In genomic region chr3:26331177-26332061, GRCm38 (mm10) we compare ENCODE assay signal across 9 mouse cellular contexts. TPM values are rescaled to one million over a fixed set of nuclear protein-coding genes. Genes with fewer than 3 reads are reported as not detected.
DNase-seq lines count a peak whose midpoint lies in the region; ATAC-seq lines count a peak whose summit lies in the region.
"Had no signal": no experiment of that assay in that cellular context is flagged by ENCODE, and none has a peak within 500 bp of the region (broad histone marks: within the 10 kb centered on the region; RNA-seq: fewer than 3 reads in every experiment).

No protein-coding gene starts in this region.

- DNase-seq in heart, embryonic 10.5 days (ENCODE audit: low spot score): peak; percentile 75
- DNase-seq in heart, postnatal 14 days: no peak
- DNase-seq in Muller cell, postnatal 12 days (ENCODE audit: inconsistent ontology term): peak; percentile 80
- no peak for DNase-seq in liver, embryonic 13.5 days
- DNase-seq in right cerebral cortex, postnatal 14 days: peak; percentile 68
- no peak for DNase-seq in T-cell, adult 2 months (ENCODE audit: low spot score)

- 0 out of 2 replicates have a peak, but pooled peaks have one; percentile 61 for ATAC-seq in embryonic facial prominence, embryonic 12.5 days (ENCODE audit: insufficient number of reproducible peaks, insufficient read depth, low FRiP score, low TSS enrichment)
- peak; percentile 80 for ATAC-seq in intestine, embryonic 15.5 days
- ATAC-seq in liver, embryonic 13.5 days (ENCODE audit: low read depth): no peak

- intact Hi-C loops in heart, postnatal 14 days (cut with DNase I): no loop called here

- no peaks in the 10 kb centered on the region for H3K9me3 ChIP-seq in heart, embryonic 10.5 days
- no peaks in the 10 kb centered on the region for H3K9me3 ChIP-seq in embryonic facial prominence, embryonic 12.5 days
- H3K9me3 ChIP-seq in intestine, embryonic 15.5 days: no peaks in the 10 kb centered on the region
- no peaks in the 10 kb centered on the region for H3K9me3 ChIP-seq in liver, embryonic 13.5 days (replicated peaks)

- WGBS in heart, embryonic 10.5 days: under 1% methylated on average over 60 of the region's 60 CpGs
- WGBS in embryonic facial prominence, embryonic 12.5 days: under 1% methylated on average over 60 of the region's 60 CpGs
- WGBS in intestine, embryonic 15.5 days: under 1% methylated on average over 60 of the region's 60 CpGs
- WGBS in liver, embryonic 13.5 days (ENCODE audit: insufficient replicate concordance): 2% methylated on average over 60 of the region's 60 CpGs

- H3K4me2 ChIP-seq in embryonic facial prominence, embryonic 12.5 days (replicated peaks): peak overlapping the region; percentile 72
- peak overlapping the region; percentile 93 for H3K4me2 ChIP-seq in intestine, embryonic 15.5 days (replicated peaks)
- peak overlapping the region; percentile 41 for H3K4me2 ChIP-seq in liver, embryonic 13.5 days

- peak overlapping the region; percentile 64 for H3K4me3 ChIP-seq in heart, embryonic 10.5 days
- H3K4me3 ChIP-seq in embryonic facial prominence, embryonic 12.5 days: peak overlapping the region; percentile 48
- H3K4me3 ChIP-seq in intestine, embryonic 15.5 days (replicated peaks): peak overlapping the region; percentile 48
- peak overlapping the region; percentile 18 for H3K4me3 ChIP-seq in liver, embryonic 13.5 days (replicated peaks)

- peaks cover 14% of the 10 kb centered on the region for H3K4me1 ChIP-seq in heart, embryonic 10.5 days
- H3K4me1 ChIP-seq in embryonic facial prominence, embryonic 12.5 days: peaks cover 7% of the 10 kb centered on the region; the same call in 1 of the 2 replicates
- 0 out of 2 replicates have a peak, but pooled peaks cover 5% of the 10 kb centered on the region for H3K4me1 ChIP-seq in intestine, embryonic 15.5 days (replicated peaks)
- H3K4me1 ChIP-seq in liver, embryonic 13.5 days (replicated peaks): no peaks in the 10 kb centered on the region

- peak overlapping the region; percentile 60 for H3K9ac ChIP-seq in embryonic facial prominence, embryonic 12.5 days
- peak overlapping the region; percentile 45 for H3K9ac ChIP-seq in intestine, embryonic 15.5 days
- no peak overlapping the region for H3K9ac ChIP-seq in liver, embryonic 13.5 days

- peaks cover 55% of the 10 kb centered on the region for H3K27me3 ChIP-seq in heart, embryonic 10.5 days (ENCODE audit: insufficient read depth, poor library complexity, severe bottlenecking)
- H3K27me3 ChIP-seq in embryonic facial prominence, embryonic 12.5 days: peaks cover 28% of the 10 kb centered on the region
- peaks cover 22% of the 10 kb centered on the region for H3K27me3 ChIP-seq in intestine, embryonic 15.5 days (replicated peaks)
- H3K27me3 ChIP-seq in liver, embryonic 13.5 days: peaks cover 41% of the 10 kb centered on the region
- H3K27me3 ChIP-seq: CH12.LX had no signal

- H3K36me3 ChIP-seq in heart, embryonic 10.5 days: no peaks in the 10 kb centered on the region
- H3K36me3 ChIP-seq in embryonic facial prominence, embryonic 12.5 days: no peaks in the 10 kb centered on the region
- H3K36me3 ChIP-seq in intestine, embryonic 15.5 days: no peaks in the 10 kb centered on the region
- H3K36me3 ChIP-seq in liver, embryonic 13.5 days: no peaks in the 10 kb centered on the region

- no peak overlapping the region for H3K27ac ChIP-seq in heart, embryonic 10.5 days
- H3K27ac ChIP-seq in embryonic facial prominence, embryonic 12.5 days: 0 out of 2 replicates have a peak overlapping the region, but pooled peaks have one; percentile 17
- no peak overlapping the region for H3K27ac ChIP-seq in intestine, embryonic 15.5 days
- H3K27ac ChIP-seq in liver, embryonic 13.5 days: no peak overlapping the region

RNA-seq across cellular contexts. Expression of gene Nlgn1, which starts 0.8 kb away (rescaled TPM):
- polyA plus RNA-seq in heart, embryonic 10.5 days (2016; fragmentation: Nextera tagmentation; extraction: Ambion mirVana): 0.07 and 0.28 TPM in 2 replicates
- total RNA-seq in heart, postnatal 14 days (2021): under 1 TPM; 0.10 to 0.12 TPM
- polyA plus RNA-seq in embryonic facial prominence, embryonic 12.5 days (2016; fragmentation: Nextera tagmentation; extraction: Ambion mirVana): 3.3 and 3.6 TPM in 2 replicates
- 1.7 and 2.1 TPM in 2 replicates for polyA plus RNA-seq in intestine, embryonic 15.5 days (2015; fragmentation: Nextera tagmentation; extraction: Ambion mirVana)
- 0.05 and 0.09 TPM in 2 replicates for polyA plus RNA-seq in liver, embryonic 13.5 days (2015; fragmentation: Nextera tagmentation; extraction: Ambion mirVana)
- total RNA-seq: CH12.LX had no signal

Comparison
In these comparisons a context has a peak if more than half of its experiments do, and no peak if none do; other contexts are left out.
1. DNase-seq: peak in heart, embryonic 10.5 days (single experiment), Muller cell, postnatal 12 days (single experiment) and right cerebral cortex, postnatal 14 days (single experiment); none in heart, postnatal 14 days (0 of 2), liver, embryonic 13.5 days (single experiment) and T-cell, adult 2 months (single experiment).
2. H3K4me2 ChIP-seq: peak in every context shown above with its lines; median percentile 93 in intestine, embryonic 15.5 days; 72 in embryonic facial prominence, embryonic 12.5 days; 41 in liver, embryonic 13.5 days.
3. Peak in every context shown above with its lines, with median percentiles within 50 percentile points of each other: H3K4me3 ChIP-seq.